Mouse (Mus musculus) liver, embryonic 12.5 days (tissue): ENCODE results near the gene Apba3. TPM values are rescaled to one million over a fixed set of nuclear protein-coding genes. Genes with fewer than 3 reads are reported as not detected.

Source experiments
- ATAC-seq: fragments of 200-750 bp; cut with Nextera tagmentation; 2 replicates; pipeline ENCODE4 v1.8.0; 2017; ENCODE audit warnings: moderate number of reproducible peaks, mild to moderate bottlenecking, moderate library complexity
- H3K27ac ChIP-seq: fragments of 300-500 bp; sonication (generic); 2 replicates; pipeline ENCODE4 v1.5.1; 2016; ENCODE audit warnings: mild to moderate bottlenecking
- H3K27me3 ChIP-seq: fragments of 300-500 bp; sonication (generic); replicated peaks from 2 replicates; pipeline ENCODE4 v1.6.1; 2016; ENCODE audit warnings: mild to moderate bottlenecking, moderate library complexity
- H3K36me3 ChIP-seq: fragments of 300-500 bp; sonication (generic); 2 replicates; pipeline ENCODE4 v1.6.1; 2016; ENCODE audit warnings: mild to moderate bottlenecking, moderate library complexity
- H3K4me1 ChIP-seq: fragments of 300-500 bp; sonication (generic); 2 replicates; pipeline ENCODE4 v1.6.1; 2016
- H3K4me2 ChIP-seq: fragments of 300-500 bp; sonication (generic); 2 replicates; pipeline ENCODE4 v1.6.1; 2016; ENCODE audit warnings: mild to moderate bottlenecking, moderate library complexity
- H3K4me3 ChIP-seq: fragments of 300-500 bp; sonication (generic); 2 replicates; pipeline ENCODE4 v1.5.1; 2016; ENCODE audit warnings: mild to moderate bottlenecking, moderate library complexity
- H3K9ac ChIP-seq: fragments of 300-500 bp; sonication (generic); 2 replicates; pipeline ENCODE4 v1.6.1; 2016; ENCODE audit warnings: mild to moderate bottlenecking, moderate library complexity
- H3K9me3 ChIP-seq: fragments of 300-500 bp; sonication (generic); replicated peaks from 2 replicates; pipeline ENCODE4 v1.6.1; 2016; ENCODE audit warnings: mild to moderate bottlenecking, moderate library complexity
- WGBS: fragments of 180-500 bp; shearing (Covaris S2); methylation state at CpG from one replicate; pipeline ENCODE4 v1.1.7; 2016; ENCODE audit not compliant: insufficient replicate concordance; 5-methylcytosine and 5-hydroxymethylcytosine counted together
- polyA plus RNA-seq: library from polyadenylated mRNA; unstranded; fragments of >200 nt; fragmentation: Nextera tagmentation; extraction: Ambion mirVana; gene quantifications from 2 replicates; pipeline ENCODE4 v1.2.1, GENCODE M21; 2016

Apba3 gene
- polyA plus RNA-seq, 1 experiment from 2014 or later = 30.4 TPM

DNA sequence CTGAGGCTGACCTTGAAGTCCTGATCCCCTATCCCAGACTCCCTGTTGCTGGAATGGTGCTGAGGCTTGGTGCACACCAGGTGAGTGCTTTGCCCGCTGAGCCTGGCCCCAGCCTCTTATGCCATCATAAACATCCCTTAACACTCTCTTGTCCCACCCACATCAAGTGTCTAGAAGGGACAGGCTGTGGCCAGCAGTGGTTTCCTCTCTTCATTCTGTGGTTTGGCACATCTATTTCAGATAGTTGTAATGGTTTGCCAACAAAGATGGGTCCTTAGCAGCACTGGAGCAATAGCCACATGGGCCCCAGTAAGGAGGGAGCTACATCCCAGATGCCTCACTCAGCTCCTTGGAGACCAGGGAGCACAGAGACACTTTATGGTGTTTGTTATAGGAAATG lies 11.9 kb upstream of the Apba3 start:
- Histone ChIP-seq H3K27ac (no peak overlapping the region), H3K4me1 (peaks cover 12% of the 10 kb centered on the region), H3K4me3 (no peak overlapping the region), H3K9ac (no peak overlapping the region), H3K36me3 (no peaks in the 10 kb centered on the region), H3K9me3 (no peaks in the 10 kb centered on the region), H3K4me2 (no peak overlapping the region), H3K27me3 (peaks cover 95% of the 10 kb centered on the region)
- no peak for ATAC-seq
- 14% methylated on average over 1 of the region's 1 CpGs for WGBS

DNA sequence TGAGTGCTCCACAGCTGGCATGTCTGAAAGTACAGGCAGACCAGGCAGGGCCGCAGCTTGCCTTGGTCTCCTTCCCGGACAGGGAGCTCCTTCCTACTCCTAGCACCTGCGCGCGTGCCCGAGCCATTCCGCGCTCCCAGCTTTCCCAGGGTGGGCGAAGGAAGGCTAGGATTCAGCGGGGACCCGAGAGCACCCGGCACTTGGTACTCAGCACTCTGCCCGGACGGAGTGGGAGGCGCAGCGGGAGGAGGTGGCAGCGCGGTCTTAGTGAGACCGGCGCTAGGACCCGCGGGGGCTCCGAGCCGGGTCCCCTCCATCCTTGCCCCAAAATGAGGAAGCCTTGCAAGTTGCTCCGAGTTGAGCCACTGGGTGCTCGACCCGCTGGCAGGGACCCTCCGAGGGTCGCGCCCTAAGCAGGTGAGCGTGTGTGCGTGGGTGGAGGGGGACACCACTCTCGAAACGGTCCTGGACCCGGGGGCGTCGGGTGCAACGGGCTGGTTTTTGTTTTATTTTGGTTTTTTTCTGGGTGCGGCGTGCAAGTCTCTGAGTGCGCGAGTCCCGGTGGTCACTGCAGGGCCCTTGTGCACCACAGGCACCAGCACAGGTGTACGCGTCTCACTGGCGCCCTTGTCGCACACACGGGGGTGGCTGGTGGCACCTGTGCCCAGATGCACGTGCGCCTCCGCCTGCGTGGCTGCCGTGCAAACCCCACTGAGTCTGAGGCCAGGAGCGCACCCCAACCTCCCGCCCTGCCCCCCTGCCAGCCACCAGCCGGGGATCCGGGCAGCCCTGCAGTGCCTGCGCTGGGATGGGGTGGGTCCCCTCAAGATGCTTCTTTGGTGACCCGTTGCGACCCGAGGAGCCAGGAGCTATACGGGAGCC lies 9.4 kb upstream of the Apba3 start:
- Histone ChIP-seq H3K4me1 (peaks cover 11% of the 10 kb centered on the region), H3K9ac (peak overlapping the region; percentile 34; the same call in 1 of the 2 replicates), H3K9me3 (0 out of 2 replicates have a peak, but pooled peaks cover 5% of the 10 kb centered on the region), H3K4me3 (peak overlapping the region; percentile 40), H3K27ac (no peak overlapping the region), H3K4me2 (peak overlapping the region; percentile 62), H3K36me3 (peaks cover 17% of the 10 kb centered on the region), H3K27me3 (peaks cover 88% of the 10 kb centered on the region)
- WGBS = 3% methylated on average over 62 of the region's 62 CpGs
- ATAC-seq = no peak

DNA sequence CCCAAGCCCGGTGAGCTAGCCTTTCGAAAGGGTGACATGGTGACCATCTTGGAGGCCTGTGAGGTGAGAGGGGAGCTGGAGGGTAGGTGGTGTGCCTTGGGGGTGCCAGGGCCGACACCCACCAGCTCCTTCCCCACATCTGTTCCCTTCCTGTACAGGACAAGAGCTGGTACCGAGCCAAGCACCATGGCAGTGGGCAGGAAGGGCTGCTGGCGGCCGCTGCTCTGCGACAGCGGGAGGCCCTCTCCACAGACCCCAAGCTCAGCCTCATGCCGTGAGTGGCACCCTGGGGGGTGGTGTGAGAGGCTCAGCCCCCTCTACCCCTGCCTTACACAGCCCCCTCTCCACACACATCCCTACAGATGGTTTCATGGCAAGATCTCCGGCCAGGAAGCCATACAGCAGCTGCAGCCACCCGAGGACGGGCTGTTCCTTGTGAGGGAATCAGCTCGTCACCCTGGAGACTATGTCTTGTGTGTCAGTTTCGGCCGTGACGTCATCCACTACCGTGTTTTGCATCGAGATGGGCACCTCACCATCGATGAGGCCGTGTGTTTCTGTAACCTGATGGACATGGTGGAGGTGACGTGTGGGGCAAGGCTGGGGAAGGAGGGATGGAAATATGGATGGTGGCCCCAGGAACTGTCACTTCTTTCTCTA lies 7.4 kb upstream of the Apba3 start:
- Histone ChIP-seq H3K9me3 (0 out of 2 replicates have a peak, but pooled peaks cover 5% of the 10 kb centered on the region), H3K27ac (no peak overlapping the region), H3K9ac (no peak overlapping the region), H3K27me3 (peaks cover 69% of the 10 kb centered on the region), H3K4me1 (peaks cover 11% of the 10 kb centered on the region), H3K4me3 (no peak overlapping the region), H3K36me3 (peaks cover 36% of the 10 kb centered on the region), H3K4me2 (no peak overlapping the region)
- 46% methylated on average over 21 of the region's 21 CpGs for WGBS
- ATAC-seq = no peak

DNA sequence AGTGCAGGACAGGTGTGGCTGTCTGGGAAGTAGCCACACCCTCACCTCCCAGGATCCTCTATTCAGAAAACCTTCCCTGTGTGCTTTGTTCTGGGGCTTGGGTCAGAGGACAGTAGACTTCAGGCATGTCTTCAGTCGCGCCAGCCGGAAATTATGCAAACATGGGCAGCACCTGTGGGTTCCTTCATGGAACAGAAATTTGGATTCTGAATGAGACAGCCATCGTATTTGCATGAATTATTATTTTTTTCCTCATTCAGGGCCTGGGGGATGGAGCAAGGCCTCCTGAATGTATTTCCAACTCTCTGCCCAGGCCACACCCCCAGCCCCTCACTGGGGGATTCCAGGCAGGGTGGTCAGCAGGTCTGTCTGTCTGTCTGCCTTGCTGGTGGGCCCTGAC lies 5.7 kb upstream of the Apba3 start:
- Histone ChIP-seq H3K27me3 (peaks cover 54% of the 10 kb centered on the region), H3K27ac (no peak overlapping the region), H3K9me3 (0 out of 2 replicates have a peak, but pooled peaks cover 5% of the 10 kb centered on the region), H3K4me2 (no peak overlapping the region), H3K36me3 (peaks cover 50% of the 10 kb centered on the region), H3K9ac (no peak overlapping the region), H3K4me3 (no peak overlapping the region), H3K4me1 (peaks cover 19% of the 10 kb centered on the region)
- no peak for ATAC-seq
- 77% methylated on average over 4 of the region's 4 CpGs for WGBS

DNA sequence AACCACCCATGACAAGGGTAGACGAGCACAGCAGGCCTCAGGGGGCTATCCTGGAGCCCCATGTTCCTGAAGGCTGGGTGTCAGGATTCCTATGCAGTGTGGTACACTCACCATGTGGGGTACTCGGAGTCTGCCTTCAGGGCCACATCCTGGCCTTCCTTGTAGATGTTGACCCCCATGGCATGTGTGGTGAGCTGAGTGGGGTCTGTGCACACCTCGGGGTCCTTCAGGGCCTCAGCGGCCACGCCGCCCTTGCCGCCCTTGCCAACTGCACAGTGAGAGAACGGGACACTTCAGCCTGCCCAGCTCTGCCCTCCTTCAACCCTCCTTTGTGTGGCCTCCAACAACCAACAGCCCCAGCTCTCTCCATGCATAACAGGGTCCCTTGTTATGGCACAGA lies 1.2 kb upstream of the Apba3 start:
- Histone ChIP-seq H3K4me1 (peaks cover 36% of the 10 kb centered on the region), H3K36me3 (peaks cover 59% of the 10 kb centered on the region), H3K4me3 (peak overlapping the region; percentile 70), H3K9me3 (0 out of 2 replicates have a peak, but pooled peaks cover 3% of the 10 kb centered on the region), H3K27ac (peak overlapping the region; percentile 39; the same call in 1 of the 2 replicates), H3K27me3 (peaks cover 9% of the 10 kb centered on the region), H3K4me2 (peak overlapping the region; percentile 77), H3K9ac (peak overlapping the region; percentile 76)
- no peak for ATAC-seq
- WGBS = 88% methylated on average over 8 of the region's 8 CpGs

- Histone ChIP-seq H3K4me3 (peak overlapping the region; percentile 73), H3K4me2 (peak overlapping the region; percentile 77), H3K27ac (peak overlapping the region; percentile 76), H3K4me1 (peaks cover 36% of the 10 kb centered on the region), H3K9ac (peak overlapping the region; percentile 86), H3K9me3 (no peaks in the 10 kb centered on the region), H3K36me3 (peaks cover 62% of the 10 kb centered on the region), H3K27me3 (no peaks in the 10 kb centered on the region)
- 1% methylated on average over 23 of the region's 23 CpGs for WGBS
- ATAC-seq = peak; percentile 60
Measured at GRCm38 (mm10) chr10:81268056-81268455, 1.3 kb downstream of the Apba3 start.

- H3K4me3 ChIP-seq = peak overlapping the region; percentile 73
- H3K27me3 ChIP-seq = no peaks in the 10 kb centered on the region
- no peak for ATAC-seq
- WGBS = 66% methylated on average over 16 of the region's 16 CpGs
- H3K4me1 ChIP-seq = peaks cover 36% of the 10 kb centered on the region
- peak overlapping the region; percentile 86 for H3K9ac ChIP-seq
- H3K4me2 ChIP-seq = peak overlapping the region; percentile 77
- H3K9me3 ChIP-seq = no peaks in the 10 kb centered on the region
- peaks cover 62% of the 10 kb centered on the region for H3K36me3 ChIP-seq
- H3K27ac ChIP-seq = peak overlapping the region; percentile 46
Measured at GRCm38 (mm10) chr10:81268643-81269412, 2.1 kb downstream of the Apba3 start.

DNA sequence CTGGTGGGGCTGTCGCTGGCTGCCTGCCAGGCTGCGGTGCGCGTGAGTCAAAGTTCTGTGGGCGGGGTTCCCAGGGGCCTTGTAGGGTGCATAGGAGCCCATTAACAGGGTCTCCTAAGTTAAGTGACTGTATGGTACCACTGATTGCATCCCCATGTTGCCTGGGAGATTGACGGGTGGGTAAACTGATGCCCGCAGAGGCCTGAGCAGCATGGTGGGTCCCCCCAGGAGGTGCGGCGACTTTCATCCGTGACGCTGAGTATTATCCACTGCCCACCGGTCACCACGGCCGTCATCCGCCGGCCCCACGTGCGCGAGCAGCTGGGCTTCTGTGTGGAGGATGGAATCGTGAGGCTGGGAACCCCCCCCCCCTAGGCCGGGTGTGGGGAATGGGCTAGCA lies 5.6 kb downstream of the Apba3 start:
- Histone ChIP-seq H3K9me3 (no peaks in the 10 kb centered on the region), H3K27ac (no peak overlapping the region), H3K4me3 (no peak overlapping the region), H3K9ac (no peak overlapping the region), H3K36me3 (peaks cover 48% of the 10 kb centered on the region), H3K4me1 (peaks cover 20% of the 10 kb centered on the region), H3K4me2 (no peak overlapping the region), H3K27me3 (peaks cover 6% of the 10 kb centered on the region)
- WGBS = 90% methylated on average over 21 of the region's 21 CpGs
- ATAC-seq = no peak

DNA sequence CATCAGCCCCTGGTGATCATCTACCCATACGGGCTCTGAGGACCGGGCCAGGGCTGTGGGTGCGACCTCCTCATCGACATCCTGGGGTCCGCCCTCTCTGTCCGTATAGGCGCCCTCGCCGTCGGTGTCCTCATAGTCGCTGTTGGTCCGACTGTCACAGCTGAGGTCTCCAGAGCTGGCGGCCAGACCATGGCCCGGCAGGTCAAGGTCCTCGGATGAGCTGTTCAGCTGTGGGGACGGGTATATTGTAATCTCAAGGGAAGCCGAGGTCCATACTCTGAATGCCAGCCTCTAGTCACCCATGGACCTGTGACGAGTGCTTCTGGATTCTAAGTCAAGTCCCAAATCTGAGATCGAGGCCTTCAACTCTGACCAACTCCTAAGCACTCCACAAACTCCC lies 7.1 kb downstream of the Apba3 start:
- Histone ChIP-seq H3K27ac (no peak overlapping the region), H3K36me3 (peaks cover 48% of the 10 kb centered on the region), H3K27me3 (peaks cover 19% of the 10 kb centered on the region), H3K4me2 (no peak overlapping the region), H3K4me1 (peaks cover 7% of the 10 kb centered on the region), H3K9ac (no peak overlapping the region), H3K4me3 (no peak overlapping the region), H3K9me3 (no peaks in the 10 kb centered on the region)
- WGBS = 84% methylated on average over 19 of the region's 19 CpGs
- ATAC-seq = no peak

DNA sequence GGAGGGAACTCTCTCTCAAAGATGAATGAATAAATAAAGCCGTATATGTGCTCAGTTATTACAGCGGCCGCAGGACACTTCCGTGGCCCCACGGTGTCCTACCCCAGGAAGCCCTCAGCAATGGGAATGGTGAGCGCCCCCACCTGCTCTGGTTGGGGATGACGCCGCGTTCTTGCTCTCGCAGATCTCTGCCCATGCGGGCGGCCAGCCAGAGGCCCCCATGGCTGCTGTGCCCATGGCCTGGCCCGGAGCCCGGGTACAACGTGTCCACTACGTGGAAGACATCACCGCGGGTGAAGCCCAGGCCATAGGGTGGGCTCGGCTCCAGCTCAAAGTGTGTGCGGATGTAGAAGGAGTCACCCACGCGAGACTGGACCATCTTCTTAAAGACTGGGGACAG lies 10.9 kb downstream of the Apba3 start:
- 55% methylated on average over 22 of the region's 22 CpGs for WGBS
- Histone ChIP-seq H3K4me3 (no peak overlapping the region), H3K4me2 (no peak overlapping the region), H3K27ac (no peak overlapping the region), H3K9ac (no peak overlapping the region), H3K4me1 (peaks cover 11% of the 10 kb centered on the region), H3K9me3 (no peaks in the 10 kb centered on the region), H3K27me3 (peaks cover 57% of the 10 kb centered on the region), H3K36me3 (peaks cover 16% of the 10 kb centered on the region)
- ATAC-seq = no peak

DNA sequence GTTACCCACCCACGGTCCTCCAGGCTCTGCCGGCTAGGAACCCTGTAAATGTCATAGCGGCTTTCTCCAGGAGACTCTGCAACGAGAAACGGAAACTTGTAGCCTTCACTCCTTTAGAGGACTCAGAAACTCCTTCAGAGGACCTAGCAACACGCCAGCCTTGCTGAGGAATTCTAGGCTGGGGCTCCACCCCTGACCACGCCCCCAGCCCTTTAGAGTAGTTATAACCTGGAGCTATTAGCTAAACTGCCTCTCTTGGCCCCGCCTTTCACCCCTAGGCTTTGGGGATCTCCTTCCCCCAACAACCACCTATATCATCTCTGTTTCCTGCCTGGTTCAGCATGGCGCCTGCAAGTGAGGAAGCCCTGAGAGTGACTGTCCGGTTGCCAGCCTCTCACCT lies 12.7 kb downstream of the Apba3 start:
- Histone ChIP-seq H3K4me1 (peaks cover 11% of the 10 kb centered on the region), H3K27ac (no peak overlapping the region), H3K27me3 (peaks cover 75% of the 10 kb centered on the region), H3K4me2 (no peak overlapping the region), H3K36me3 (no peaks in the 10 kb centered on the region), H3K4me3 (no peak overlapping the region), H3K9ac (no peak overlapping the region), H3K9me3 (no peaks in the 10 kb centered on the region)
- 19% methylated on average over 10 of the region's 10 CpGs for WGBS
- ATAC-seq = no peak
